Mouse (Mus musculus) forebrain, embryonic 12.5 days (tissue): ENCODE data around the gene Krtcap2. TPM values are rescaled to one million over a fixed set of nuclear protein-coding genes. Genes with fewer than 3 reads are reported as not detected.
A peak's percentile ranks its signal among the peaks of the same experiment; 100 is the strongest.
"Not testable (repeated sequence)": the region's sequence is repeated elsewhere in the genome, so short reads cannot be mapped to it uniquely, and the experiment has no call there.

Experiments
- ATAC-seq: fragments of 200-750 bp; cut with Nextera tagmentation; 2 replicates; pipeline ENCODE4 v1.8.0; 2017; ENCODE audit warnings: moderate TSS enrichment; ENCODE audit not compliant: low FRiP score
- H3K27ac ChIP-seq: fragments of 300-500 bp; sonication (generic); 2 replicates; pipeline ENCODE4 v1.5.1; 2016; ENCODE audit warnings: mild to moderate bottlenecking
- H3K27me3 ChIP-seq: fragments of 300-500 bp; sonication (generic); 2 replicates; pipeline ENCODE4 v1.6.1; 2016; ENCODE audit warnings: mild to moderate bottlenecking
- H3K36me3 ChIP-seq: fragments of 300-500 bp; sonication (generic); replicated peaks from 2 replicates; pipeline ENCODE4 v1.6.1; 2016; ENCODE audit warnings: mild to moderate bottlenecking
- H3K4me1 ChIP-seq: fragments of 300-500 bp; sonication (generic); 2 replicates; pipeline ENCODE4 v1.6.1; 2016
- H3K4me2 ChIP-seq: fragments of 300-500 bp; sonication (generic); 2 replicates; pipeline ENCODE4 v1.6.1; 2016; ENCODE audit warnings: mild to moderate bottlenecking, moderate library complexity
- H3K4me3 ChIP-seq: fragments of 300-500 bp; sonication (generic); replicated peaks from 2 replicates; pipeline ENCODE4 v1.5.1; 2016; ENCODE audit warnings: mild to moderate bottlenecking
- H3K9ac ChIP-seq: fragments of 300-500 bp; sonication (generic); 2 replicates; pipeline ENCODE4 v1.6.1; 2016; ENCODE audit warnings: mild to moderate bottlenecking
- H3K9me3 ChIP-seq: fragments of 300-500 bp; sonication (generic); 2 replicates; pipeline ENCODE4 v1.6.1; 2016
- WGBS: fragments of 180-500 bp; shearing (Covaris S2); methylation state at CpG from one replicate; pipeline ENCODE4 v1.1.7; 2016; 5-methylcytosine and 5-hydroxymethylcytosine counted together
- polyA plus RNA-seq: library from polyadenylated mRNA; unstranded; fragments of >200 nt; fragmentation: Nextera tagmentation; extraction: Ambion mirVana; gene quantifications from 2 replicates; pipeline ENCODE4 v1.2.1, GENCODE M21; 2016

Krtcap2 gene
- polyA plus RNA-seq, 1 experiment from 2014 or later, result 252 TPM

- under 1% methylated on average over 69 of the region's 69 CpGs for WGBS
- H3K9me3 ChIP-seq, result no peaks in the 10 kb centered on the region
- peaks cover 55% of the 10 kb centered on the region for H3K4me1 ChIP-seq
Measured at GRCm38 (mm10) chr3:89213803-89214530, 31.8 kb upstream of the Krtcap2 start.

GRCm38 (mm10) chr3:89214681-89215411 is 30.9 kb upstream of the Krtcap2 start, which contains the start of gene Thbs3:
Gene Thbs3 (plus strand): TSS chr3:89215180.
- Histone ChIP-seq H3K4me1 (peaks cover 63% of the 10 kb centered on the region), H3K27me3 (no peaks in the 10 kb centered on the region), H3K9ac (peak within 1 kb of the TSS; percentile 77), H3K9me3 (no peaks in the 10 kb centered on the region), H3K27ac (peak within 1 kb of the TSS; percentile 100), H3K4me3 (peak within 1 kb of the TSS; percentile 80), H3K36me3 (peaks cover 23% of the 10 kb centered on the region), H3K4me2 (peak within 1 kb of the TSS; percentile 76)
- ATAC-seq, result peak; percentile 8; the same call in 1 of the 2 replicates
- WGBS, result 1% methylated on average over 19 of the region's 19 CpGs

More at GRCm38 (mm10) chr3:89213803-89214530, 31.8 kb upstream of the Krtcap2 start:
- peak overlapping the region; percentile 77 for H3K9ac ChIP-seq
- peaks cover 25% of the 10 kb centered on the region for H3K36me3 ChIP-seq
- peak overlapping the region; percentile 76 for H3K4me2 ChIP-seq
- peak overlapping the region; percentile 80 for H3K4me3 ChIP-seq
- ATAC-seq, result peak; percentile 89
- peak overlapping the region; percentile 100 for H3K27ac ChIP-seq
- H3K27me3 ChIP-seq, result no peaks in the 10 kb centered on the region

- Histone ChIP-seq H3K4me2 (peak overlapping the region; percentile 76), H3K4me1 (peaks cover 67% of the 10 kb centered on the region), H3K9ac (peak overlapping the region; percentile 77), H3K36me3 (peaks cover 17% of the 10 kb centered on the region), H3K4me3 (peak overlapping the region; percentile 80), H3K9me3 (no peaks in the 10 kb centered on the region), H3K27ac (peak overlapping the region; percentile 100), H3K27me3 (no peaks in the 10 kb centered on the region)
- peak; percentile 21 for ATAC-seq
- WGBS, result 0% methylated on average over 6 of the region's 6 CpGs
Measured at GRCm38 (mm10) chr3:89215853-89216252, 29.9 kb upstream of the Krtcap2 start.

GRCm38 (mm10) chr3:89216407-89216806 is 29.4 kb upstream of the Krtcap2 start:
- Histone ChIP-seq H3K36me3 (peaks cover 23% of the 10 kb centered on the region), H3K27ac (peak overlapping the region; percentile 100; the same call in 1 of the 2 replicates), H3K4me1 (peaks cover 73% of the 10 kb centered on the region)
- not testable (repeated sequence) for H3K9me3 ChIP-seq, H3K27me3 ChIP-seq, H3K4me3 ChIP-seq, ATAC-seq, H3K4me2 ChIP-seq, H3K9ac ChIP-seq
- 73% methylated on average over 7 of the region's 7 CpGs for WGBS

- Histone ChIP-seq H3K4me1 (peaks cover 75% of the 10 kb centered on the region), H3K9ac (peak overlapping the region; percentile 17; the same call in 1 of the 2 replicates), H3K27ac (peak overlapping the region; percentile 37), H3K9me3 (no peaks in the 10 kb centered on the region), H3K4me3 (no peak overlapping the region), H3K36me3 (peaks cover 40% of the 10 kb centered on the region), H3K4me2 (no peak overlapping the region), H3K27me3 (no peaks in the 10 kb centered on the region)
- WGBS, result 84% methylated on average over 1 of the region's 1 CpGs
- ATAC-seq, result no peak
Measured at GRCm38 (mm10) chr3:89218271-89218670, 27.5 kb upstream of the Krtcap2 start.

GRCm38 (mm10) chr3:89219546-89219945 is 26.2 kb upstream of the Krtcap2 start:
- Histone ChIP-seq H3K27ac (peak overlapping the region; percentile 57), H3K9ac (0 out of 2 replicates have a peak overlapping the region, but pooled peaks have one; percentile 18), H3K4me1 (peaks cover 84% of the 10 kb centered on the region), H3K9me3 (no peaks in the 10 kb centered on the region), H3K36me3 (peaks cover 51% of the 10 kb centered on the region), H3K4me2 (no peak overlapping the region), H3K27me3 (no peaks in the 10 kb centered on the region), H3K4me3 (no peak overlapping the region)
- ATAC-seq, result no peak
- 45% methylated on average over 8 of the region's 8 CpGs for WGBS

- H3K27me3 ChIP-seq, result no peaks in the 10 kb centered on the region
- no peaks in the 10 kb centered on the region for H3K9me3 ChIP-seq
- no peak for ATAC-seq
- peaks cover 61% of the 10 kb centered on the region for H3K36me3 ChIP-seq
- H3K4me2 ChIP-seq, result no peak overlapping the region
- H3K4me1 ChIP-seq, result peaks cover 84% of the 10 kb centered on the region
- peak overlapping the region; percentile 50; the same call in 1 of the 2 replicates for H3K27ac ChIP-seq
- H3K9ac ChIP-seq, result no peak overlapping the region
- WGBS, result 63% methylated on average over 5 of the region's 5 CpGs
- H3K4me3 ChIP-seq, result no peak overlapping the region
Measured at GRCm38 (mm10) chr3:89221167-89221566, 24.6 kb upstream of the Krtcap2 start.

GRCm38 (mm10) chr3:89224796-89225195 is 21.0 kb upstream of the Krtcap2 start:
- Histone ChIP-seq H3K4me3 (peak overlapping the region; percentile 76), H3K9ac (peak overlapping the region; percentile 92), H3K9me3 (no peaks in the 10 kb centered on the region), H3K27me3 (no peaks in the 10 kb centered on the region), H3K36me3 (peaks cover 49% of the 10 kb centered on the region), H3K4me1 (peaks cover 76% of the 10 kb centered on the region), H3K4me2 (peak overlapping the region; percentile 95), H3K27ac (peak overlapping the region; percentile 98)
- WGBS, result 30% methylated on average over 11 of the region's 11 CpGs
- no peak for ATAC-seq

GRCm38 (mm10) chr3:89225321-89225815 is 20.4 kb upstream of the Krtcap2 start:
- H3K36me3 ChIP-seq, result peaks cover 45% of the 10 kb centered on the region
- H3K4me1 ChIP-seq, result peaks cover 73% of the 10 kb centered on the region

GRCm38 (mm10) chr3:89225918-89226317 is 19.8 kb upstream of the Krtcap2 start:
- Histone ChIP-seq H3K27me3 (no peaks in the 10 kb centered on the region), H3K36me3 (peaks cover 44% of the 10 kb centered on the region), H3K9ac (peak overlapping the region; percentile 92), H3K4me1 (peaks cover 71% of the 10 kb centered on the region), H3K4me3 (peak overlapping the region; percentile 76), H3K9me3 (no peaks in the 10 kb centered on the region), H3K27ac (peak overlapping the region; percentile 98), H3K4me2 (peak overlapping the region; percentile 95)
- ATAC-seq, result peak; percentile 77
- 4% methylated on average over 4 of the region's 4 CpGs for WGBS

More at GRCm38 (mm10) chr3:89225321-89225815, 20.4 kb upstream of the Krtcap2 start:
- no peaks in the 10 kb centered on the region for H3K27me3 ChIP-seq
- peak overlapping the region; percentile 98 for H3K27ac ChIP-seq
- 11% methylated on average over 12 of the region's 12 CpGs for WGBS
- peak overlapping the region; percentile 76 for H3K4me3 ChIP-seq
- H3K4me2 ChIP-seq, result peak overlapping the region; percentile 95
- peak overlapping the region; percentile 92 for H3K9ac ChIP-seq
- H3K9me3 ChIP-seq, result no peaks in the 10 kb centered on the region
- ATAC-seq, result no peak

GRCm38 (mm10) chr3:89226361-89226760 is 19.4 kb upstream of the Krtcap2 start:
- no peaks in the 10 kb centered on the region for H3K27me3 ChIP-seq
- H3K36me3 ChIP-seq, result peaks cover 39% of the 10 kb centered on the region
- peak overlapping the region; percentile 92 for H3K9ac ChIP-seq
- peak overlapping the region; percentile 76 for H3K4me3 ChIP-seq
- H3K4me1 ChIP-seq, result peaks cover 67% of the 10 kb centered on the region
- 1% methylated on average over 11 of the region's 11 CpGs for WGBS
- peak overlapping the region; percentile 95 for H3K4me2 ChIP-seq
- H3K27ac ChIP-seq, result peak overlapping the region; percentile 98
- H3K9me3 ChIP-seq, result no peaks in the 10 kb centered on the region
- ATAC-seq, result no peak

GRCm38 (mm10) chr3:89226900-89227299 is 18.9 kb upstream of the Krtcap2 start, which contains the start of gene Mtx1:
Gene Mtx1 (minus strand): TSS chr3:89227088.
- H3K27me3 ChIP-seq, result no peaks in the 10 kb centered on the region
- no peak; the same call in 1 of the 2 replicates for ATAC-seq
- 2% methylated on average over 21 of the region's 21 CpGs for WGBS
- H3K9me3 ChIP-seq, result no peaks in the 10 kb centered on the region
- H3K9ac ChIP-seq, result peak within 1 kb of the TSS; percentile 92
- H3K36me3 ChIP-seq, result peaks cover 34% of the 10 kb centered on the region
- peak within 1 kb of the TSS; percentile 95 for H3K4me2 ChIP-seq
- H3K4me1 ChIP-seq, result peaks cover 66% of the 10 kb centered on the region
- H3K27ac ChIP-seq, result peak within 1 kb of the TSS; percentile 98
- peak within 1 kb of the TSS; percentile 76 for H3K4me3 ChIP-seq
